Mouse (Mus musculus): Measurements from ENCODE around the gene Acsl4.

GRCm38 (mm10) chrX:142426628-142427027 lies 36.3 kb upstream of the Acsl4 start:
- TF ChIP-seq CTCF (IDR thresholded peaks at IDR 0.05; ENCODE audit: control insufficient read depth, insufficient read depth, insufficient replicate concordance, low read depth, low read length) (no peak), POLR2A (IDR thresholded peaks at IDR 0.05; ENCODE audit: control insufficient read depth, low read depth, low read length) (no peak)
